Mouse (Mus musculus): ENCODE data around the gene Epb41.

The Epb41 gene

GRCm38 (mm10) chr4:132041471-132042332 is 33.4 kb downstream of the Epb41 start:
- no peak for DNase-seq

GRCm38 (mm10) chr4:132039975-132040645 is 35.0 kb downstream of the Epb41 start:
- DNase-seq, result no peak

GRCm38 (mm10) chr4:132039521-132039920 is 35.6 kb downstream of the Epb41 start:
- DNase-seq, result no peak

GRCm38 (mm10) chr4:132038809-132039208 is 36.3 kb downstream of the Epb41 start:
- no peak for DNase-seq

GRCm38 (mm10) chr4:132037991-132038390 is 37.1 kb downstream of the Epb41 start:
- DNase-seq, result no peak

GRCm38 (mm10) chr4:132037137-132037536 is 38.0 kb downstream of the Epb41 start:
- DNase-seq, result no peak

- DNase-seq, result no peak
These were observed 40.9 kb downstream of the Epb41 start for GRCm38 (mm10) chr4:132034242-132034641.

- DNase-seq, result no peak
These were observed 41.9 kb downstream of the Epb41 start for GRCm38 (mm10) chr4:132033183-132033582.

- DNase-seq, result peak; percentile 45
These were observed 45.0 kb downstream of the Epb41 start for GRCm38 (mm10) chr4:132029851-132030741.

- no peak for DNase-seq
These were observed 47.3 kb downstream of the Epb41 start for GRCm38 (mm10) chr4:132027806-132028205.

GRCm38 (mm10) chr4:132027167-132027566 is 48.0 kb downstream of the Epb41 start:
- peak; percentile 74 for DNase-seq

GRCm38 (mm10) chr4:132025738-132026527 is 49.2 kb downstream of the Epb41 start:
- DNase-seq, result peak; percentile 50

GRCm38 (mm10) chr4:132025264-132025663 is 49.9 kb downstream of the Epb41 start:
- no peak for DNase-seq

- DNase-seq, result no peak
These were observed 51.3 kb downstream of the Epb41 start for GRCm38 (mm10) chr4:132023816-132024215.

GRCm38 (mm10) chr4:132022639-132023038 is 52.5 kb downstream of the Epb41 start:
- DNase-seq, result peak; percentile 62

GRCm38 (mm10) chr4:132021883-132022282 is 53.2 kb downstream of the Epb41 start:
- DNase-seq, result peak; percentile 45

GRCm38 (mm10) chr4:132018547-132018946 is 56.6 kb downstream of the Epb41 start:
- no peak for DNase-seq

GRCm38 (mm10) chr4:132015374-132015773 is 59.7 kb downstream of the Epb41 start:
- no peak for DNase-seq

GRCm38 (mm10) chr4:132011619-132012018 is 63.5 kb downstream of the Epb41 start:
- no peak for DNase-seq

- DNase-seq, result no peak
These were observed 64.7 kb downstream of the Epb41 start for GRCm38 (mm10) chr4:132010416-132010815.

GRCm38 (mm10) chr4:132008191-132008590 is 66.9 kb downstream of the Epb41 start:
- DNase-seq, result no peak

- no peak for DNase-seq
These were observed 68.0 kb downstream of the Epb41 start for GRCm38 (mm10) chr4:132007123-132007522.
